Mouse (Mus musculus) fat pad, adult 2 months (tissue): ENCODE data around the gene Mob1b.

ENCODE experiments used
- DNase-seq: peaks from one replicate; pipeline ENCODE4 v3.0.0-alpha.2; 2011; ENCODE audit warnings: low read depth, low spot score; ENCODE audit errors: extremely low read depth

Mob1b gene

DNA sequence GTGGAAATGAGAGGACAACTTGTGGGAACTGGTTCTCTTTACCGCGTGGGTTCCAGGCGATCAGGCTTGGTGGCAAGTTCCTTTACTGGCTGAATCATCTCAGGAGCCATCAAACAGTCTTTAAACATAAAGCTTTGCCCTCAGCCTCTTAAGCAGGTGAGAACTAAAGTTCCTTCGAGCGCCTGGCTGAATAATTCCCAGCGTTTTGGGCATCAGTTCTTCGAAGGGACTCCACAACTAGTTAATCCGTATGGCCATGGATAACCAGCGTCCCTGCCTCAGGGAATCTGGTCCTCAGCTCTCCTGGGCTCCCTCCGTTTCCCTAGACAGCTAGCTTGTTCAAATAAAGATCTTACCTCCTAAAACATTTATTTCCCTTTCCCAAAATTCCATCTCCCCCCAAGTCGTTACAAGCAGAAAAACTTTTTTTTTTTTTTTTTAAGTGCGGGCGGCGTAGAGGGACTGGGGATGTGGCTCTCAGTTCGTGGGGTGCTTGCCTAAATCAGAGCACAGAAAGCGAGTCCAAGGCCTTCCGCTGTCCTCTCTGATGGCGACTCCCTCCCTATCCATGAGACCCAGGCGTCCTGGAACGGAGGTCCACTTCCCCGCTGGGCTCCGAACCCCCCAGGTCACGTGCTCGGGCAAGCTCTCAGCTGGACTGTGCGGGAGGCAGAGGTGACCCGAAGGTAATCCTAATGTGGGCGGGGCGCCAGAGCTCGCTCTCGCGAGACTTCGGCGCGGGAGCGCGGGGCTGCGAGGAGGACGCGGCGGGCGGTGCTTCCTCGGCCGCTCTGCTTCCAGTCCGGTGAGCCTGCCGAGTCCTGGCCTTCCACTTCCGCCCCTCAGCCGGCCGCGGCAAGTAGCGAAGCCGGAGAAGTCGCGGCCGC is at the start of gene Mob1b:
TSS of gene Mob1b (plus strand) at position 740 of the 887 bp plus-strand sequence.
- no peak for DNase-seq

DNA sequence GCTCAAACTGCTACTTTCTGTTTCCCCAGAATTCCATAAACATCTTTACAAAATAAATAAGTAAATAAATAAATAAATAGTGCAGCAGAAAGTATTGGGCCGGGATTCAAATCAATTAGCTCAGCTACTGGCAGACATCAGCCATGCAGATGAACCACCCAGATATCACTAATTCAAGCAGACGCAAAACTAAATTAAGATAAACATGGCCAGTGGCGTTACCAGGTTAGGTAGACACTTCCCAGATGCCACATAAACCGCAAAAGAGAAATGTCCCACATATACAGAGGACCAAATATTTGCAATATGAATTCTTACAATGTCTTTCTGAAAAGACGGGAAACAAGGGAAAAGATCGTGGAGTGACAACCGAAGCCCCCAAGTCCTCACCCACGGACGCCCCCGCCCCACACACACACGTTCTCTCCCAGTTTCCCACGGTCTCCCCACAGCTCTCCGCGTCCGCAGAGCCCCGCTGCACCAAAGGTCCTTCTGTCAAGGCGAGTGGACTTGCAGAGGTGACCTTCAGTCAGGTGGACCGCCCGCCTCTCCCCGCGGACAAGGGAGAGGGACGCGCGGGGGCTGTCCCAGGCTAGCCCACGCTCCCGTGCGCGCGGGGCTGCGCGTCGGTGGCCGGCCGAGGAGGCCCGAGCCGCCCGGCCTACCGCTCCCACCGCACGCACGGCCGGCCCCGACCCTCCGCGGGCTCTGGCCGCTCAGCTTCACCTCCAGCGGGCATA is 45.8 kb upstream of the Mob1b start:
- no peak for DNase-seq

GRCm38 (mm10) chr5:88675443-88676387 is 44.9 kb upstream of the Mob1b start, which contains the start of gene Grsf1:
TSS of gene Grsf1 (minus strand) at chr5:88676171.
- no peak for DNase-seq

DNA sequence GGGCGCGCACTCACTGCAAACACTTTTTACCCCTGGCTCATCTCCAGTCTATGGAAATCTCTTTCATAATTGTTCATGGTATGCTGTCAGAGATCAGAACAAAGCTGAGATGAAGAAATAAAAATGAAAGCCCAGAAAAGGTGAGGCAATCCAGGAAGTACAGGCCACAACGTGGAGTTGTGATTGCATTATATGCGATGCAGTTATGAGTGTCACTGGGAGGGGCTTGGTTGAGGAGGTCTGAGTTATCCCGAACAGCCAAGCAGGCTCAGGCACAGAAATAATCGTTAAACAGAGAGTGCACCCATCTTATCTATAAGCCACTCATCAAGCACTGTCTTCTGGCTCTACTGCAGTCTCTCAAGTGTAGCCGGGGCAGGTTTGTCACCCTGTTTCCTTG is 41.7 kb upstream of the Mob1b start:
- DNase-seq: no peak

DNA sequence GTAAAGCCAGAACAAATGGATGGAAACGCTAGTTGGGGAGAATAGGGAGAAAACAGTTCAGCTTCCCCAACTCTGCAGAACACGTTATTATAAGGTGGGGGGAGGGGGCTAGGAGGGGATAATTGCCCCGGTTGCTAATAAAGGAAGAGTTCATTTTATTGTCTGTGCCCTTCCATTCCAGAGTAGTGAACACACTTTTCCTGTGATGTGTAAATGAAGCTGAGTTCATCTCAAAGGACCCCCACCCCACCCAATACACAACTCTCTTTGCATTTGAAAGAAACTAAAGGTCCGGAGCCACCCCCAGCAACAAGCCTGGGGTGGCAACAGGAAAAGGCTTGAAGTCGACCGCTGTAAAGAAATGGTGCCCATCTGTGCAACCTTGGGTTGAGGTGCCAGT is 41.3 kb upstream of the Mob1b start:
- no peak for DNase-seq

DNA sequence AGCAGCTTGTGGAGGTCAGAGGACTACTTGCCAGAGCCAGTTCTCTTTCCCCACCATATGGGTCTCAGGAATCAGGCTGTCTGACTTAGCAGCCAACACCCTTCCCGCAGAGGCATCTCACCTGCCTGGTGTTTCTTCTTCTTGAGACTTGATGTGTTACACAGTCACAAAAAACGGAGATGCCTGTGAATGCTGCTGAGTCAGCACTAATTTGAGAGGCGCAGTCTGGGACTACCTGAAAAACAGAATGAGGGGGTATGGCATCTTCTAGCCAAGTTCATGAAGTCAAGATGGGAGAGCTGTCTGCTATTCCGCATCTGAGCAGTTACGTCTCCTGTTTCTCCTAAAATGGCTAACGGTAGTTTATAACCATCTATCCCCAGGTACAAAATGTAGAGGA is 40.1 kb upstream of the Mob1b start:
- DNase-seq: no peak

DNA sequence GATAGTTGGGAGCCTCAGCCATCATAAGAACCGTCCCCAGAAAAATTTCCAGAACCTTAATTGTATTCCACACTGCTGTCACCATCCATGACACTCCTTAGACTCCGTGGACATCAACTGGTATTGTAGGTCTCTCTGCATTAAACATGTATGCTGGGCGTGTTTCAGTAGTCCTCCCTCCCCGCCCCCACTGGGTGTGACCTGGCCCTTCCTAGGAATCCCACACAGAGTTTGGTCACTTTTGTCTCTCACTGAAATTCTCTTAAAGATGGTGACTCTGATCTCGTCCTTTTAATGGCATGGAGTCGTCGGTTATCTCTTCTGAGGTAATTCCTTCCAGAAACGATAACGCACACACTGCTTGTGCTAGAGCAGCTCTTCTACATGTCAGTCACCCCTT is 36.9 kb upstream of the Mob1b start:
- no peak for DNase-seq

GRCm38 (mm10) chr5:88684226-88684625 is 36.4 kb upstream of the Mob1b start:
- no peak for DNase-seq

- DNase-seq: no peak
Measured at GRCm38 (mm10) chr5:88685306-88685705, 35.3 kb upstream of the Mob1b start.

DNA sequence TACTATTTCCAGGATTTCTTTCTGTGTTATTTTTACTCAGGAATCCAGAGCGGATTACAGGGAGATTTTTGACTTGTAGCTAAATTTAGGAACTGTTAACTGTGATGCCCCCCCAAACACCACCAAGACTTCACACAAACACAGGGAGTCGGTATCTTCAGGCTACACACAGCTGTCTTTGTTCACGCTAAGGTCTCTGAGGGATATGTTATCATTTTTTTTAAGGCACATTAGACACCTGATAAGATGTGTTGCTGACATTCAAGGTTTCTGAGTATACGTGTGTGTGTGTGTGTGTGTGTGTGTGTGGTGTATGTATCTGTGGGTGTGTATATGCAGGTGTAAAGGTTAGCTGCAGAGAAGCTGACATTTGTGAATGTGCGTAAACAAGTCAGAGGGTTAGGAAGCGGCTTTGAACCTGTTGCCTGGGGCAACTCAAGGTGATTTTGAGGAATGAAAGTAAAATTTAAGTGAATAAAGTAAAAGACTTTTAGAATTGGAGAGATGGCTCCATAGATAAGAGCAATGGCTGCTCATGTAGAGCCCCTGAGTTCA is 34.8 kb upstream of the Mob1b start:
- DNase-seq: no peak

GRCm38 (mm10) chr5:88687996-88688406 is 32.7 kb upstream of the Mob1b start:
- no peak for DNase-seq

GRCm38 (mm10) chr5:88688583-88689187 is 32.0 kb upstream of the Mob1b start:
- DNase-seq: no peak

GRCm38 (mm10) chr5:88689279-88689938 is 31.2 kb upstream of the Mob1b start:
- no peak for DNase-seq

GRCm38 (mm10) chr5:88690681-88691505 is 29.8 kb upstream of the Mob1b start:
- DNase-seq: no peak

DNA sequence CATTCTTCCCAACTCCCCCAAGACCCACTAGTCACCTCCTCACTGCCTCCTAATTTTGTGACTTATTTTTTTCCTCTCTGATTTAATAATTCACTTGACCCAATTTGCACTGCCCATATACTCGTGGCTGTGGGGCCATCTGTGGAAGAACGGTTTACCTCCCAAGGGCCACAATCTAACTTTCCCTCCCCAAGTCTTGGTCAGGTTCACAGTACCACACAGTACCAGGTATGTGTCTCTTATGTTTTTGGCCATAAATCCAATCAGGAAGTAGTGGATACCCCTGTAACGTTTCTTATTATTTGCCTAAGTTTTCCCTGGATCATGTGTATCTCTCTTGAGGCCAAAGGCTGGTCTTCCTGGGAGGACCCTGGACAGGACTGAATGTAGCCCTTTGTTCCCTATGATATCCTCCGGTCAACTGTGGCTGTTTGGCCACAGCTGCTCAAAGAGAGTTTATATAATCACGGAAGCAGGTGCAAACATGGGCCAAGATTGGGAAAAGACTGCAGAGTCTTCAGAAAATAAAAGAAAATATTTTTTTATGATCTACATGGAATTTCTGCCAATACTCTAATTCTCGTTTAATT is 29.1 kb upstream of the Mob1b start:
- no peak for DNase-seq

DNA sequence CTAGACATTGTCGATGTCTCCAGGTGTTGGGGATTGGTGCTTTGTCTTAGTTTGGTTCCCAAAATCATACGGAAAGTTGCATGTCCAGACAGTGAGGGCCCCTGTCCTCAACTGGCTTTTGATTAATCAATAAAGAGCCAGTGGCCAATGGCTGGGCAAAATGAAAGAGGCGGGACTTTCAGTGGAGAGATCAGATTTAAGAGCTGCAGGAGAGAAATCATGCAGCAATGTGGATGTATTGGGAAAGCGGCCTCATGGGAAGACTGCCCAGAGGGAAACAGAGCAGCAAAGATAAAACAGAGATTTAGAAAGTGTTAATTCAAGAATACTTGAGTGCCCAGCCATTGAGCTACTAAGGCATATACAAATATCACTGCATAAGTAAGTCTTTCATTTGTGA is 28.1 kb upstream of the Mob1b start:
- DNase-seq: no peak

DNA sequence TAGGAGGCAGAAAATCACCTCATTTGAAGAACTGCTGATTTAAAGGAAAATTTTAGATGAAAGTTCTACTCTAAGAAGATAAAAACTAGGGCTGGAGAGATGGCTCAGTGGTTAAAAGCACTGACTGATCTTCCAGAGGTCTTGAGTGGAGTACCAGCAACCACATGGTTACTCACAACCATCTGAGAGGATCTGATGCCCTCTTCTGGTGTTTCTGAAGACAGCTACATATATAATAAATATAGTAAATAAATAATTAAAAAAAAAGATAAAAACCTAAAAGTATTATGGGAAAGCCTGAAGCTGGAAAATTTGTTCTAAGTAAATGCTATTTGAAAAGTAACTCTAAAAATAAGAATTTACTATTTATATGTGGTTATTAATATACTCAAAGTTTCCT is 27.6 kb upstream of the Mob1b start:
- no peak for DNase-seq

- no peak for DNase-seq
Measured at GRCm38 (mm10) chr5:88697291-88697690, 23.4 kb upstream of the Mob1b start.
